Mouse (Mus musculus) CD4-positive helper T cell, adult 2 months (primary cell): ENCODE measurements around the gene Gm6465.
"Not testable (repeated sequence)": the region's sequence is repeated elsewhere in the genome, so short reads cannot be mapped to it uniquely, and the experiment has no call there.

Experiments
- DNase-seq: peaks from one replicate; pipeline ENCODE4 v3.0.0-alpha.2; 2012; ENCODE audit warnings: low read depth, missing footprints, low spot score

The Gm6465 gene

DNA sequence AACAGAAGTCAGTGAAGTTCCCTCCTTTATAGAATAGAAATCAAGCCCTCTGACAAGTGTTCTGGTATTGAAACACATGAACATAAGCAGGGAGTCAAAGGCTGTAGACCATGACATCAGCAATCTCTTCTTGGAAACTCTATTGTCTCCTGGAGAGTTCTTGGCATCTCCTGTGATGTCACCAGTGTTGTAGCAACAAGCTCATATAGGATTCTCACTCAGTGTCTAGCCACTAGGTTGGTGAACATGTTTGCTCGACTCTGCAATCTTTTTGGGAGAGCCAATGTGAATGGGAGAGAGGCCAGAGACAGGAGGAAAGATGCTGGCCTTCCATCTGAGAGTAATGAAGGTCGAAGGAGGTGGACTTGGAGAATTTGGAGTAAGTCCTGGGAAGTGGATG is at the start of gene Gm6465:
Gm6465 (plus strand) TSS at position 301 of the 400 bp plus-strand sequence.
- not testable (repeated sequence) for DNase-seq

DNA sequence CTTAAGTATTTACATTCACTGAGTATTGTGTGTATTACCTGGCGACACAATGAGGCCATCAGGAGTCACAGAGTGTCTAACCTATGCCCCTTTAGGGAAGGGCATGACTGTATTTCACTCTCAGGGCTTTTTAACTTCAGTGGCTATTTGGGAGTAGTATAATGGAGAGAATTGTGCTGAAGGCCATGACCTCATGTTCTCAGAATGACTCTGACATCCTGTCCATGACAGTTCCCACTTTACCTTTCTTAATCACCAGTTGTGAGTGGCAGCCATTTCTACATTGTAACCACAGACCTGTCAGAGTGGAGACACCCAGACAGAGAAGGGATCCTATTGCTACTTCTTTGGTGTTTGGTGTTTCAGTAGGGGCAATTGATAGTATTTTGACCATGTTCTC is 485 bp downstream of the Gm6465 start:
- DNase-seq = not testable (repeated sequence)

DNA sequence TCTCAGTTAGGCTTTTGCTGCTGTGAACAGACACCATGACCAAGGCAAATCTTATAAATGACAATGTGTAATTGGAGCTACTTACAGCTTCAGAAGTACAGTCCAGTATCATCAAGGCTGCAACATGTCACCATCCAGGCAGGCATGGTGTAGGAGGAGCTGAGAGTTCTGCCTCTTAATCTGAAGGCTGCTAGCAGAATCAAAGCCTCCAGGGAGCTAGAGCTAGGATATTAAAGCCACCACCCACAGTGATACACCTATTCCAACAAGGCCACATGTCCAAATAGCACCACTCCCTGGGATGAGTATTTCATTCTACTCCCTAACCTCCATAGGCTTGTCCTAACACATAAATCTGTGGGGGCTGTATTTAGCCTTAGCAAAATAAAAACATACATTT is 12.6 kb downstream of the Gm6465 start:
- not testable (repeated sequence) for DNase-seq
